Mouse (Mus musculus): Measurements from ENCODE around the gene Ndufaf7. TPM values are rescaled to one million over a fixed set of nuclear protein-coding genes. Genes with fewer than 3 reads are reported as not detected.

Gene Ndufaf7
- polyA plus RNA-seq, 1 experiment, result 5.4 TPM

- H3K36me3 ChIP-seq (ENCODE audit: control insufficient read depth, insufficient read depth, low read length), result no peaks in the 10 kb centered on the region
- no peaks in the 10 kb centered on the region for H3K27me3 ChIP-seq (ENCODE audit: control insufficient read depth, insufficient read depth, low read length)
- DNase-seq, result no peak
- no peak overlapping the region for H3K4me3 ChIP-seq (ENCODE audit: control insufficient read depth, insufficient read depth, low read length)
- WGBS, result 37% methylated on average over 9 of the region's 9 CpGs
- TF ChIP-seq POLR2A (IDR thresholded peaks at IDR 0.05; ENCODE audit: control insufficient read depth, extremely low read depth, insufficient read depth, low read length, poor library complexity), result no peak
- TF ChIP-seq CTCF (IDR thresholded peaks at IDR 0.05; ENCODE audit: borderline replicate concordance, control insufficient read depth, extremely low read depth, insufficient read depth, low read length, poor library complexity), result no peak
- no peak overlapping the region for H3K27ac ChIP-seq (ENCODE audit: control insufficient read depth, insufficient read depth, low read length)
- H3K4me1 ChIP-seq (replicated peaks; ENCODE audit: control insufficient read depth, insufficient read depth, low read length), result peaks cover 8% of the 10 kb centered on the region; the same call in 1 of the 2 replicates
These were observed 55.5 kb downstream of the Ndufaf7 start for GRCm38 (mm10) chr17:78992303-78993027.

- H3K36me3 ChIP-seq (ENCODE audit: control insufficient read depth, insufficient read depth, low read length), result no peaks in the 10 kb centered on the region
- DNase-seq, result no peak
- TF ChIP-seq POLR2A (IDR thresholded peaks at IDR 0.05; ENCODE audit: control insufficient read depth, extremely low read depth, insufficient read depth, low read length, poor library complexity) (no peak), CTCF (IDR thresholded peaks at IDR 0.05; ENCODE audit: borderline replicate concordance, control insufficient read depth, extremely low read depth, insufficient read depth, low read length, poor library complexity) (no peak)
- H3K4me3 ChIP-seq (ENCODE audit: control insufficient read depth, insufficient read depth, low read length), result no peak overlapping the region
- H3K27ac ChIP-seq (ENCODE audit: control insufficient read depth, insufficient read depth, low read length), result no peak overlapping the region
- H3K4me1 ChIP-seq (replicated peaks; ENCODE audit: control insufficient read depth, insufficient read depth, low read length), result peaks cover 8% of the 10 kb centered on the region; the same call in 1 of the 2 replicates
- 92% methylated on average over 2 of the region's 2 CpGs for WGBS
- H3K27me3 ChIP-seq (ENCODE audit: control insufficient read depth, insufficient read depth, low read length), result no peaks in the 10 kb centered on the region
These were observed 56.7 kb downstream of the Ndufaf7 start for GRCm38 (mm10) chr17:78993670-78994069.

- Histone ChIP-seq H3K4me1 (replicated peaks; ENCODE audit: control insufficient read depth, insufficient read depth, low read length) (peaks cover 8% of the 10 kb centered on the region; the same call in 1 of the 2 replicates), H3K27ac (ENCODE audit: control insufficient read depth, insufficient read depth, low read length) (no peak overlapping the region), H3K36me3 (ENCODE audit: control insufficient read depth, insufficient read depth, low read length) (no peaks in the 10 kb centered on the region), H3K27me3 (ENCODE audit: control insufficient read depth, insufficient read depth, low read length) (no peaks in the 10 kb centered on the region), H3K4me3 (ENCODE audit: control insufficient read depth, insufficient read depth, low read length) (no peak overlapping the region)
- TF ChIP-seq CTCF (IDR thresholded peaks at IDR 0.05; ENCODE audit: borderline replicate concordance, control insufficient read depth, extremely low read depth, insufficient read depth, low read length, poor library complexity), result no peak
- no peak for TF ChIP-seq POLR2A (IDR thresholded peaks at IDR 0.05; ENCODE audit: control insufficient read depth, extremely low read depth, insufficient read depth, low read length, poor library complexity)
- WGBS, result 90% methylated on average over 8 of the region's 8 CpGs
- DNase-seq, result no peak
These were observed 57.4 kb downstream of the Ndufaf7 start for GRCm38 (mm10) chr17:78994382-78994781.

- no peak overlapping the region for H3K27ac ChIP-seq (ENCODE audit: control insufficient read depth, insufficient read depth, low read length)
- TF ChIP-seq CTCF (IDR thresholded peaks at IDR 0.05; ENCODE audit: borderline replicate concordance, control insufficient read depth, extremely low read depth, insufficient read depth, low read length, poor library complexity), result no peak
- TF ChIP-seq POLR2A (IDR thresholded peaks at IDR 0.05; ENCODE audit: control insufficient read depth, extremely low read depth, insufficient read depth, low read length, poor library complexity), result no peak
- WGBS, result 42% methylated on average over 9 of the region's 9 CpGs
These were observed 58.2 kb downstream of the Ndufaf7 start for GRCm38 (mm10) chr17:78994931-78995820.

More at GRCm38 (mm10) chr17:78994931-78995820, 58.2 kb downstream of the Ndufaf7 start:
- H3K4me1 ChIP-seq (replicated peaks; ENCODE audit: control insufficient read depth, insufficient read depth, low read length), result peaks cover 8% of the 10 kb centered on the region; the same call in 1 of the 2 replicates
- no peak for DNase-seq
- no peaks in the 10 kb centered on the region for H3K36me3 ChIP-seq (ENCODE audit: control insufficient read depth, insufficient read depth, low read length)
- no peaks in the 10 kb centered on the region for H3K27me3 ChIP-seq (ENCODE audit: control insufficient read depth, insufficient read depth, low read length)
- H3K4me3 ChIP-seq (ENCODE audit: control insufficient read depth, insufficient read depth, low read length), result no peak overlapping the region

Other genes starting within 250 kb of the Ndufaf7 start
- 15.5 and 16.6 TPM in 2 replicates for gene Strn, start 199.9 kb upstream of the Ndufaf7 start, polyA plus RNA-seq (2012; rRNA removed)
- gene Heatr5b, start 101.8 kb upstream of the Ndufaf7 start, polyA plus RNA-seq (2012; rRNA removed), result 30.8 and 32.3 TPM in 2 replicates
- 15.3 and 18.8 TPM in 2 replicates for gene Gpatch11, start 101.6 kb upstream of the Ndufaf7 start, polyA plus RNA-seq (2012; rRNA removed)
- 3.6 and 4.9 TPM in 2 replicates for gene Eif2ak2, start 54.6 kb upstream of the Ndufaf7 start, polyA plus RNA-seq (2012; rRNA removed)
- not detected in 2 replicates for gene Sult6b1, start 30.1 kb upstream of the Ndufaf7 start, polyA plus RNA-seq (2012; rRNA removed)
- gene Cebpzos, start 20.6 kb upstream of the Ndufaf7 start, polyA plus RNA-seq (2012; rRNA removed), result 5.7 and 5.8 TPM in 2 replicates
- gene Cebpz, start 70 bp upstream of the Ndufaf7 start, polyA plus RNA-seq (2012; rRNA removed), result 8.0 and 10.8 TPM in 2 replicates
- 16.8 TPM in 2 replicates for gene Prkd3, start 83.7 kb downstream of the Ndufaf7 start, polyA plus RNA-seq (2012; rRNA removed)
- 2.3 and 2.7 TPM in 2 replicates for gene Qpct, start 114.8 kb downstream of the Ndufaf7 start, polyA plus RNA-seq (2012; rRNA removed)